Mouse (Mus musculus) MEL (cell line): Measurements from ENCODE around the gene Ramp2. TPM values are rescaled to one million over a fixed set of nuclear protein-coding genes. Genes with fewer than 3 reads are reported as not detected.

ENCODE experiments used
- DNase-seq: peaks from one replicate; pipeline ENCODE4 v3.0.0; 2011; ENCODE audit warnings: low read depth, low spot score
- H3K27ac ChIP-seq: 2 replicates; pipeline ENCODE4 v1.5.1; 2012; ENCODE audit warnings: low read depth, mild to moderate bottlenecking, control low read depth, low read length, moderate library complexity; ENCODE audit not compliant: control insufficient read depth
- H3K27me3 ChIP-seq, 2 experiments: fragments of 150-350 bp in 1 of 2; sonication (generic) in 1 of 2; 2 replicates each; pipeline ENCODE4 v1.6.1; 2012; ENCODE audit warnings: low read length in 2 of 2, mild to moderate bottlenecking in 2 of 2, improper control_type of control experiment in 1 of 2, moderate library complexity in 1 of 2; ENCODE audit not compliant: insufficient read depth in 2 of 2, control insufficient read depth in 1 of 2
- H3K36me3 ChIP-seq, 2 experiments: 2 replicates each; pipeline ENCODE4 v1.6.1; 2012 to 2014; ENCODE audit warnings: low read length in 2 of 2, improper control_type of control experiment in 1 of 2, inconsistent platforms in 1 of 2, mild to moderate bottlenecking in 1 of 2; ENCODE audit not compliant: insufficient read depth in 2 of 2, control insufficient read depth in 1 of 2
- H3K4me1 ChIP-seq, 2 experiments: fragments of 150-350 bp in 1 of 2; sonication (generic) in 1 of 2; 2 replicates each; pipeline ENCODE4 v1.6.1; 2012; ENCODE audit warnings: low read length in 2 of 2, improper control_type of control experiment in 1 of 2, mild to moderate bottlenecking in 1 of 2; ENCODE audit not compliant: insufficient read depth in 2 of 2, control insufficient read depth in 1 of 2
- H3K4me3 ChIP-seq, 2 experiments: fragments of 150-350 bp in 1 of 2; sonication (generic) in 1 of 2; 2 replicates each; pipeline ENCODE4 v1.5.1; 2012; ENCODE audit warnings: low read depth in 2 of 2, low read length in 2 of 2, mild to moderate bottlenecking in 2 of 2, moderate library complexity in 2 of 2, control low read depth in 1 of 2, improper control_type of control experiment in 1 of 2; ENCODE audit not compliant: control insufficient read depth in 1 of 2, insufficient read depth in 1 of 2
- H3K79me2 ChIP-seq: 2 replicates; pipeline ENCODE4 v1.6.1; 2012; ENCODE audit warnings: mild to moderate bottlenecking, low read length, moderate library complexity; ENCODE audit not compliant: control insufficient read depth, poor library complexity, insufficient read depth
- H3K9ac ChIP-seq: 2 replicates; pipeline ENCODE4 v1.6.1; 2012; ENCODE audit warnings: low read depth, mild to moderate bottlenecking, control low read depth, low read length, moderate library complexity; ENCODE audit not compliant: control insufficient read depth, poor library complexity, severe bottlenecking
- H3K9me3 ChIP-seq: fragments of 150-350 bp; sonication (generic); replicated peaks from 2 replicates; pipeline ENCODE4 v1.6.1; 2012; ENCODE audit warnings: mild to moderate bottlenecking, low read length, improper control_type of control experiment, moderate library complexity; ENCODE audit not compliant: insufficient read depth
- GATA1 ChIP-seq: IDR thresholded peaks from 2 replicates; pipeline ENCODE4 v1.6.1; 2011; ENCODE audit warnings: low read depth, low read length, improper control_type of control experiment
- MAX ChIP-seq: IDR thresholded peaks from 2 replicates; pipeline ENCODE4 v1.6.1; 2011; ENCODE audit warnings: low read length, improper control_type of control experiment
- NELFE ChIP-seq: IDR thresholded peaks from 2 replicates; pipeline ENCODE4 v1.6.1; 2011; ENCODE audit warnings: low read depth, low read length, improper control_type of control experiment
- SIN3A ChIP-seq: IDR thresholded peaks from 2 replicates; pipeline ENCODE4 v1.6.1; 2012; ENCODE audit warnings: low read length, improper control_type of control experiment, inconsistent platforms
- SMC3 ChIP-seq: IDR thresholded peaks from 2 replicates; pipeline ENCODE4 v1.6.1; 2011; ENCODE audit warnings: low read depth, low read length, improper control_type of control experiment
- USF1 ChIP-seq: IDR thresholded peaks from 2 replicates; pipeline ENCODE4 v1.6.1; 2014; ENCODE audit warnings: low read depth, mild to moderate bottlenecking, inconsistent platforms, low read length, improper control_type of control experiment, moderate library complexity
- ZMIZ1 ChIP-seq: IDR thresholded peaks from 2 replicates; pipeline ENCODE4 v1.6.1; 2012; ENCODE audit warnings: low read depth, mild to moderate bottlenecking, inconsistent platforms, low read length, improper control_type of control experiment, moderate library complexity
- polyA plus RNA-seq, 2 experiments: library from polyadenylated mRNA; stranded (reverse) in 1 of 2; unstranded in 1 of 2; fragments of >175 nt in 1 of 2; fragments of >200 nt in 1 of 2; gene quantifications; 2 replicates each; pipeline versions ENCODE4 v1.2.1 to v1.2.4; 2012; ENCODE audit warnings: low replicate concordance in 2 of 2, low read depth in 1 of 2; ENCODE audit not compliant: insufficient read length in 2 of 2, insufficient read depth in 1 of 2, missing spikeins in 1 of 2
- total RNA-seq: library from RNA; depleted of rRNA; stranded (reverse); fragments of 300-350 nt; gene quantifications from 2 replicates; pipeline ENCODE4 v1.2.3, GENCODE M21; 2012; rRNA removed

The Ramp2 gene
- total and polyA plus RNA-seq, 3 experiments = 0.12 TPM; not detected in 2

DNA sequence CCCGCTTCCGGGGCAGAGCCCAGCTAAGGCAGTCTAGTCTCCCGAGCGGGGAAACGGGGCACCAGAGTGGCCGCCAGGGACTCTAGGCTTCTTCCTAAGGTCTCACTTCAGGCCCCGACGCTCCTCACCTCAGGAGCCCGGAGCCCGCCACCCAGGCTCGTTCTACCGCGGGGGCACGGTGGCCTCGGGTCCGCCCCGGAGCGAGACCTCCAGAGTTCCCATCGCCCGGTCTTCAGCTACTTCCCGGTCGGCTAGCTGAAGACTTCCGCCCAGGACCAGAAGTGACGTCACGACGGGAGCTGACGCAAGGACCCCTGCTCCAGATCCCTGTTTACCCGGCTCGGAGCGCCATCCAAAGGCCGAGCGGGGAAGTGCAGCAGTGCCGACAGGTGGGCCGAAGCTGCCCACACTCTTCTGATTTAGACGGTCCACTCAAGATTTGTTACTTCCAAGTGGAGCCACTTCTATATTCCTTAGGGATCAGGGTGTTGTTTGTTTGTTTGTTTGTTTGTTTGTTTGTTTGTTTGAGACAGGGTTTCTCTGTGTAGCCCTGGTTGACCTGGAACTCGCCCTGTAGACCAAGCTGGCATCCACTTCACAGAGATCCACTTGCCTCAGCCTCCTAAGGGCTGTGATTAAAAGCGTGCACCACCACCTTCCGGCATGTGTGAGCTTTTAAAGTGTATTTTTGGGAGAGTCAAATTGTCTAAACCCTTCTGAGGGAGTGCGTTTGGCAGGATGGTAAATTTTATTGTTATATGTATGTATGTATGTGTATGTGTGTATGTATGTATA, 56.4 kb downstream of the Ramp2 start, which contains the start of gene Becn1 (continued):
- TF ChIP-seq USF1 = peak; percentile 27; the same call in 1 of the 2 replicates
- TF ChIP-seq SIN3A = peak; percentile 93
- TF ChIP-seq SMC3 = peak; percentile 70
- peak; percentile 46; the same call in 1 of the 2 replicates for TF ChIP-seq MAX
- peak; percentile 96 for TF ChIP-seq NELFE

DNA sequence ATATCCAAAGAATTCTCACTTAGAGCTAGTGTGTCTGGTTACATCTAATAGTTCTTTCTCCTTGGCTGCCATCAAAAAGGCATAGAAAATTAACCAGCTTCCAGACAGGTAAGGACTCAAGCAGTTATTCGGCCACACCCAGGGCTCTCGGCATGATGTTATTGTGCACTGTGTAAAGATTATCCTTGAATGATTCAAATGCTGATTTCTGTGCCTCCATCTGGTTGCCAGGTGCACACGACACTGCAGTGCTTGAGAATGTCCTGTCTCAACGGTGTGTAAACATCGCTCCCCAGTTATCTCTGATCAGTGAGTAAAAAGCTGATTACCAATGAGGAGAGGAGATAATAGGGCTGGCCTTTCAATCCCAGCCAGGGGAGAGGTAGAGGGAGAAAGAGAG, 61.9 kb downstream of the Ramp2 start:
- TF ChIP-seq GATA1 = 0 out of 2 replicates have a peak, but pooled peaks have one; percentile 20
- no peak for TF ChIP-seq ZMIZ1
- no peak overlapping the region for H3K27ac ChIP-seq
- H3K9me3 ChIP-seq = no peaks in the 10 kb centered on the region
- H3K27me3 ChIP-seq = no peaks in the 10 kb centered on the region
- H3K36me3 ChIP-seq = peaks cover 0 to 18% of the 10 kb centered on the region in 2 experiments; a peak in 2 of 4 replicates
- no peak overlapping the region for H3K9ac ChIP-seq
- H3K4me1 ChIP-seq = peaks cover 8 to 20% of the 10 kb centered on the region in 2 experiments
- no peak for DNase-seq
- no peak overlapping the region for H3K4me3 ChIP-seq
- no peaks in the 10 kb centered on the region for H3K79me2 ChIP-seq

Other genes starting within 250 kb of the Ramp2 start
- 12.8 and 20.8 TPM in 2 replicates for gene Atp6v0a1, start 236.6 kb upstream of the Ramp2 start, total RNA-seq
- gene Atp6v0a1, start 236.6 kb upstream of the Ramp2 start, polyA plus RNA-seq = 10 to 100 TPM in 1 of 2 experiments, not detected in 1; 23.2 TPM
- 1.1 and 1.5 TPM in 2 replicates for gene Naglu, start 176.0 kb upstream of the Ramp2 start, total RNA-seq
- gene Naglu, start 176.0 kb upstream of the Ramp2 start, polyA plus RNA-seq = 1 to 10 TPM in 1 of 2 experiments, not detected in 1; 3.1 TPM
- gene Hsd17b1, start 167.6 kb upstream of the Ramp2 start, total RNA-seq = not detected in 2 replicates
- not detected for gene Hsd17b1, start 167.6 kb upstream of the Ramp2 start, polyA plus RNA-seq
- 34.8 and 42.9 TPM in 2 replicates for gene Coasy, start 163.5 kb upstream of the Ramp2 start, total RNA-seq
- gene Coasy, start 163.5 kb upstream of the Ramp2 start, polyA plus RNA-seq = 10 to 100 TPM in 1 of 2 experiments, not detected in 1; 44.2 TPM
- gene Mlx, start 158.8 kb upstream of the Ramp2 start, total RNA-seq = 70.8 and 75.9 TPM in 2 replicates
- gene Mlx, start 158.8 kb upstream of the Ramp2 start, polyA plus RNA-seq = 10 to 100 TPM in 1 of 2 experiments, not detected in 1; 57.5 TPM
- gene Psmc3ip, start 150.6 kb upstream of the Ramp2 start, total RNA-seq = 9.1 and 14.5 TPM in 2 replicates
- 1 to 10 TPM in 1 of 2 experiments, not detected in 1; 8.2 TPM for gene Psmc3ip, start 150.6 kb upstream of the Ramp2 start, polyA plus RNA-seq
- gene Retreg3, start 126.1 kb upstream of the Ramp2 start, total RNA-seq = 17.0 and 24.6 TPM in 2 replicates
- gene Retreg3, start 126.1 kb upstream of the Ramp2 start, polyA plus RNA-seq = 10 to 100 TPM in 1 of 2 experiments, not detected in 1; 23.4 TPM
- 60.0 and 68.1 TPM in 2 replicates for gene Tubg1, start 126.1 kb upstream of the Ramp2 start, total RNA-seq
- 100 to 1,000 TPM; 125 to 183 TPM for gene Tubg1, start 126.1 kb upstream of the Ramp2 start, polyA plus RNA-seq
- gene Tubg2, start 90.1 kb upstream of the Ramp2 start, total RNA-seq = not detected in 2 replicates
- gene Tubg2, start 90.1 kb upstream of the Ramp2 start, polyA plus RNA-seq = not detected
- gene Cntnap1, start 75.5 kb upstream of the Ramp2 start, total RNA-seq = not detected in 2 replicates
- under 1 TPM in 1 of 2 experiments, not detected in 1; 0.01 TPM for gene Cntnap1, start 75.5 kb upstream of the Ramp2 start, polyA plus RNA-seq
- 0.81 and 1.4 TPM in 2 replicates for gene Plekhh3, start 74.7 kb upstream of the Ramp2 start, total RNA-seq
- gene Plekhh3, start 74.7 kb upstream of the Ramp2 start, polyA plus RNA-seq = 1 to 10 TPM in 1 of 2 experiments, not detected in 1; 1.5 TPM
- not detected in 2 replicates for gene Ccr10, start 70.6 kb upstream of the Ramp2 start, total RNA-seq
- not detected for gene Ccr10, start 70.6 kb upstream of the Ramp2 start, polyA plus RNA-seq
- 5.0 and 6.3 TPM in 2 replicates for gene Ezh1, start 19.6 kb upstream of the Ramp2 start, total RNA-seq
- 1 to 10 TPM in 1 of 2 experiments, not detected in 1; 8.4 TPM for gene Ezh1, start 19.6 kb upstream of the Ramp2 start, polyA plus RNA-seq
- 68.4 and 75.5 TPM in 2 replicates for gene Vps25, start 7.7 kb downstream of the Ramp2 start, total RNA-seq
- gene Vps25, start 7.7 kb downstream of the Ramp2 start, polyA plus RNA-seq = 100 to 1,000 TPM in 1 of 2 experiments, not detected in 1; 107 TPM
- 0.72 and 0.92 TPM in 2 replicates for gene Wnk4, start 14.5 kb downstream of the Ramp2 start, total RNA-seq
- gene Wnk4, start 14.5 kb downstream of the Ramp2 start, polyA plus RNA-seq = 1 to 10 TPM in 1 of 2 experiments, not detected in 1; 3.4 TPM
- 2.4 TPM in 2 replicates for gene Cntd1, start 33.0 kb downstream of the Ramp2 start, total RNA-seq
- under 1 TPM in 1 of 2 experiments, not detected in 1; 0.84 TPM for gene Cntd1, start 33.0 kb downstream of the Ramp2 start, polyA plus RNA-seq
- gene Coa3, start 33.1 kb downstream of the Ramp2 start, total RNA-seq = 294 and 325 TPM in 2 replicates
- gene Coa3, start 33.1 kb downstream of the Ramp2 start, polyA plus RNA-seq = 100 to 1,000 TPM in 1 of 2 experiments, not detected in 1; 120 TPM
- 167 and 181 TPM in 2 replicates for gene Becn1, start 56.3 kb downstream of the Ramp2 start, total RNA-seq
- 100 to 1,000 TPM in 1 of 2 experiments, not detected in 1; 122 TPM for gene Becn1, start 56.3 kb downstream of the Ramp2 start, polyA plus RNA-seq
- 129 and 139 TPM in 2 replicates for gene Psme3, start 70.2 kb downstream of the Ramp2 start, total RNA-seq
- gene Psme3, start 70.2 kb downstream of the Ramp2 start, polyA plus RNA-seq = 100 to 1,000 TPM; 369 to 446 TPM
- gene Aoc2, start 79.0 kb downstream of the Ramp2 start, total RNA-seq = 9.1 and 12.1 TPM in 2 replicates
- 10 to 100 TPM in 1 of 2 experiments, not detected in 1; 21.1 TPM for gene Aoc2, start 79.0 kb downstream of the Ramp2 start, polyA plus RNA-seq
- gene Aoc3, start 84.6 kb downstream of the Ramp2 start, total RNA-seq = 0.62 and 0.69 TPM in 2 replicates
- 1 to 10 TPM in 1 of 2 experiments, not detected in 1; 2.2 TPM for gene Aoc3, start 84.6 kb downstream of the Ramp2 start, polyA plus RNA-seq
- not detected in 2 replicates for gene G6pc, start 121.5 kb downstream of the Ramp2 start, total RNA-seq
- not detected for gene G6pc, start 121.5 kb downstream of the Ramp2 start, polyA plus RNA-seq
- gene Aarsd1, start 171.6 kb downstream of the Ramp2 start, total RNA-seq = 133 TPM in 2 replicates
- gene Aarsd1, start 171.6 kb downstream of the Ramp2 start, polyA plus RNA-seq = 100 to 1,000 TPM in 1 of 2 experiments, 10 to 100 TPM in 1; 80.5 to 371 TPM
- gene Gm27029, start 178.8 kb downstream of the Ramp2 start, total RNA-seq = 6.8 and 7.4 TPM in 2 replicates
- gene Gm27029, start 178.8 kb downstream of the Ramp2 start, polyA plus RNA-seq = 1 to 10 TPM in 1 of 2 experiments, not detected in 1; 4.2 TPM
- 8.5 and 9.2 TPM in 2 replicates for gene Rundc1, start 179.1 kb downstream of the Ramp2 start, total RNA-seq
- 10 to 100 TPM in 1 of 2 experiments, not detected in 1; 13.1 TPM for gene Rundc1, start 179.1 kb downstream of the Ramp2 start, polyA plus RNA-seq
- 1.4 and 1.6 TPM in 2 replicates for gene Ptges3l, start 179.3 kb downstream of the Ramp2 start, total RNA-seq
- 1 to 10 TPM in 1 of 2 experiments, not detected in 1; 2.3 TPM for gene Ptges3l, start 179.3 kb downstream of the Ramp2 start, polyA plus RNA-seq
- gene Rpl27, start 196.3 kb downstream of the Ramp2 start, total RNA-seq = 2,405 and 2,621 TPM in 2 replicates
- gene Rpl27, start 196.3 kb downstream of the Ramp2 start, polyA plus RNA-seq = 100 to 1,000 TPM in 1 of 2 experiments, not detected in 1; 595 TPM
- 37.5 and 64.4 TPM in 2 replicates for gene Ifi35, start 202.4 kb downstream of the Ramp2 start, total RNA-seq
- 100 to 1,000 TPM in 1 of 2 experiments, 10 to 100 TPM in 1; 35.5 to 146 TPM for gene Ifi35, start 202.4 kb downstream of the Ramp2 start, polyA plus RNA-seq
- 4.2 and 6.4 TPM in 2 replicates for gene Rnd2, start 219.0 kb downstream of the Ramp2 start, total RNA-seq
- 10 to 100 TPM in 1 of 2 experiments, not detected in 1; 18.6 TPM for gene Rnd2, start 219.0 kb downstream of the Ramp2 start, polyA plus RNA-seq
- gene Vat1, start 220.2 kb downstream of the Ramp2 start, total RNA-seq = 43.9 and 49.5 TPM in 2 replicates
- 100 to 1,000 TPM in 1 of 2 experiments, not detected in 1; 125 TPM for gene Vat1, start 220.2 kb downstream of the Ramp2 start, polyA plus RNA-seq